Mouse (Mus musculus): ENCODE measurements around the gene Bcor. TPM values are rescaled to one million over a fixed set of nuclear protein-coding genes. Genes with fewer than 3 reads are reported as not detected.

Bcor gene
- total RNA-seq, 2 experiments from 2014 or later: 24.7 to 27.3 TPM

GRCm38 (mm10) chrX:11989471-11989870, 170.7 kb downstream of the Bcor start:
- ATAC-seq (ENCODE audit: poor library complexity, severe bottlenecking): no peak

GRCm38 (mm10) chrX:11988191-11988896, 171.8 kb downstream of the Bcor start:
- no peak for ATAC-seq (ENCODE audit: poor library complexity, severe bottlenecking)

GRCm38 (mm10) chrX:11987602-11988001, 172.6 kb downstream of the Bcor start:
- no peak for ATAC-seq (ENCODE audit: poor library complexity, severe bottlenecking)

Data from megakaryocyte, adult 5-6 weeks (primary cell).